Mouse (Mus musculus) spleen, adult 18-20 months (tissue): ENCODE data around the gene Spata32.

Experiments
- DNase-seq, 2 experiments: peaks; one replicate each; pipeline ENCODE4 v3.0.0; 2022; ENCODE audit warnings: mixed read lengths in 2 of 2

Gene Spata32

GRCm38 (mm10) chr11:103173041-103173770 is 45.0 kb downstream of the Spata32 start:
- DNase-seq: no peak

- DNase-seq: no peak
Measured at GRCm38 (mm10) chr11:103172392-103173040, 45.7 kb downstream of the Spata32 start.

GRCm38 (mm10) chr11:103171703-103172391 is 46.4 kb downstream of the Spata32 start:
- DNase-seq: peak in 1 of 2 experiments; percentile 49

GRCm38 (mm10) chr11:103171286-103171620 is 47.0 kb downstream of the Spata32 start:
- no peak for DNase-seq

- DNase-seq: peak; percentile 78 to 84
Measured at GRCm38 (mm10) chr11:103170494-103171285, 47.5 kb downstream of the Spata32 start, which contains the start of gene Fmnl1. Gene Fmnl1 (plus strand): TSS chr11:103171107.

- no peak for DNase-seq
Measured at GRCm38 (mm10) chr11:103170111-103170493, 48.1 kb downstream of the Spata32 start.

GRCm38 (mm10) chr11:103169664-103170063 is 48.6 kb downstream of the Spata32 start:
- no peak for DNase-seq

GRCm38 (mm10) chr11:103168690-103169390 is 49.4 kb downstream of the Spata32 start:
- DNase-seq: peak; percentile 70 to 81

- no peak for DNase-seq
Measured at GRCm38 (mm10) chr11:103164391-103164790, 53.8 kb downstream of the Spata32 start.

GRCm38 (mm10) chr11:103162132-103162531 is 56.1 kb downstream of the Spata32 start:
- no peak for DNase-seq

GRCm38 (mm10) chr11:103161449-103161848 is 56.8 kb downstream of the Spata32 start:
- DNase-seq: no peak

GRCm38 (mm10) chr11:103160738-103161137 is 57.5 kb downstream of the Spata32 start:
- DNase-seq: no peak

- DNase-seq: peak; percentile 79 to 95
Measured at GRCm38 (mm10) chr11:103158621-103159478, 59.4 kb downstream of the Spata32 start.
